Mouse (Mus musculus) retina, postnatal 1 day (tissue): ENCODE results near the gene Lefty1.
A peak's percentile ranks its signal among the peaks of the same experiment; 100 is the strongest.
"Not testable (repeated sequence)": the region's sequence is repeated elsewhere in the genome, so short reads cannot be mapped to it uniquely, and the experiment has no call there.

Source experiments
- DNase-seq: peaks from one replicate; pipeline ENCODE4 v3.0.0-alpha.2; 2012

Lefty1 gene

GRCm38 (mm10) chr1:180922273-180923048 is 12.4 kb upstream of the Lefty1 start:
- no peak for DNase-seq

- no peak for DNase-seq
Measured at GRCm38 (mm10) chr1:180924737-180925136, 10.1 kb upstream of the Lefty1 start.

GRCm38 (mm10) chr1:180926286-180926685 is 8.5 kb upstream of the Lefty1 start:
- no peak for DNase-seq

GRCm38 (mm10) chr1:180929599-180929998 is 5.2 kb upstream of the Lefty1 start:
- DNase-seq: no peak

GRCm38 (mm10) chr1:180931106-180931505 is 3.7 kb upstream of the Lefty1 start:
- no peak for DNase-seq

GRCm38 (mm10) chr1:180933659-180934058 is 1.2 kb upstream of the Lefty1 start:
- DNase-seq: no peak

- DNase-seq: peak; percentile 70
Measured at GRCm38 (mm10) chr1:180936610-180937398, 2.0 kb downstream of the Lefty1 start.

- DNase-seq: not testable (repeated sequence)
Measured at GRCm38 (mm10) chr1:180937631-180938030, 2.8 kb downstream of the Lefty1 start.

GRCm38 (mm10) chr1:180938781-180939180 is 4.0 kb downstream of the Lefty1 start:
- not testable (repeated sequence) for DNase-seq

- DNase-seq: no peak
Measured at GRCm38 (mm10) chr1:180940776-180941460, 6.1 kb downstream of the Lefty1 start.

GRCm38 (mm10) chr1:180941726-180942125 is 6.9 kb downstream of the Lefty1 start:
- no peak for DNase-seq

- DNase-seq: peak; percentile 80
Measured at GRCm38 (mm10) chr1:180942166-180943031, 7.6 kb downstream of the Lefty1 start, which contains the start of gene Tmem63a. Gene Tmem63a (plus strand): TSS chr1:180942344.

- DNase-seq: no peak
Measured at GRCm38 (mm10) chr1:180943032-180943644, 8.3 kb downstream of the Lefty1 start.

- DNase-seq: no peak
Measured at GRCm38 (mm10) chr1:180943896-180944295, 9.1 kb downstream of the Lefty1 start.

GRCm38 (mm10) chr1:180944553-180944952 is 9.7 kb downstream of the Lefty1 start:
- DNase-seq: no peak

GRCm38 (mm10) chr1:180945001-180945980 is 10.5 kb downstream of the Lefty1 start:
- DNase-seq: peak; percentile 78

- no peak for DNase-seq
Measured at GRCm38 (mm10) chr1:180946448-180946847, 11.6 kb downstream of the Lefty1 start.

GRCm38 (mm10) chr1:180952085-180952746 is 17.4 kb downstream of the Lefty1 start:
- no peak for DNase-seq

GRCm38 (mm10) chr1:180952808-180953207 is 18.0 kb downstream of the Lefty1 start:
- DNase-seq: no peak

GRCm38 (mm10) chr1:180956401-180956800 is 21.6 kb downstream of the Lefty1 start:
- DNase-seq: no peak
